Mouse (Mus musculus) neutrophil, adult 83 days (primary cell): ENCODE results near the gene Stk10. TPM values are rescaled to one million over a fixed set of nuclear protein-coding genes. Genes with fewer than 3 reads are reported as not detected.

Experiments used
- total RNA-seq, 2 experiments: library from RNA; stranded (reverse); gene quantifications; one replicate each; pipeline ENCODE4 v1.2.4; 2023

The Stk10 gene
- 100 to 1,000 TPM; 143 to 170 TPM for total RNA-seq

GRCm38 (mm10) chr11:32532765-32533481 is at the start of gene Stk10:
Stk10 (plus strand) TSS chr11:32533305.

GRCm38 (mm10) chr11:32531871-32532764 is 987 bp upstream of the Stk10 start, which contains the start of gene Efcab9:
Efcab9 (minus strand) TSS chr11:32532081.

GRCm38 (mm10) chr11:32642249-32642876 is 109.3 kb downstream of the Stk10 start, which contains the start of gene Fbxw11:
Fbxw11 (plus strand) TSS chr11:32642724.

Other genes with a start within 250 kb of the Stk10 start
- gene Hba-a1, start 249.8 kb upstream of the Stk10 start, total RNA-seq: 1,000 to 10,000 TPM in 1 of 2 experiments, 100 to 1,000 TPM in 1; 698 to 1,330 TPM
- 1 to 10 TPM; 2.6 to 5.5 TPM for gene Hbq1b, start 246.3 kb upstream of the Stk10 start, total RNA-seq
- 100 to 1,000 TPM; 250 to 473 TPM for gene Hba-a2, start 236.8 kb upstream of the Stk10 start, total RNA-seq
- gene Hbq1a, start 233.2 kb upstream of the Stk10 start, total RNA-seq: not detected
- gene Sh3pxd2b, start 185.5 kb upstream of the Stk10 start, total RNA-seq: 1 to 10 TPM; 3.6 to 5.6 TPM
- 1 to 10 TPM; 1.5 to 2.3 TPM for gene Ubtd2, start 77.9 kb upstream of the Stk10 start, total RNA-seq
- gene Efcab9, start 1.2 kb upstream of the Stk10 start, total RNA-seq: 1 to 10 TPM in 1 of 2 experiments, under 1 TPM in 1; 0.57 to 1.3 TPM
- gene Fbxw11, start 109.4 kb downstream of the Stk10 start, total RNA-seq: 10 to 100 TPM; 57.4 to 66.2 TPM